ENCODE assay signal across 14 mouse cellular contexts in the genomic region with DNA sequence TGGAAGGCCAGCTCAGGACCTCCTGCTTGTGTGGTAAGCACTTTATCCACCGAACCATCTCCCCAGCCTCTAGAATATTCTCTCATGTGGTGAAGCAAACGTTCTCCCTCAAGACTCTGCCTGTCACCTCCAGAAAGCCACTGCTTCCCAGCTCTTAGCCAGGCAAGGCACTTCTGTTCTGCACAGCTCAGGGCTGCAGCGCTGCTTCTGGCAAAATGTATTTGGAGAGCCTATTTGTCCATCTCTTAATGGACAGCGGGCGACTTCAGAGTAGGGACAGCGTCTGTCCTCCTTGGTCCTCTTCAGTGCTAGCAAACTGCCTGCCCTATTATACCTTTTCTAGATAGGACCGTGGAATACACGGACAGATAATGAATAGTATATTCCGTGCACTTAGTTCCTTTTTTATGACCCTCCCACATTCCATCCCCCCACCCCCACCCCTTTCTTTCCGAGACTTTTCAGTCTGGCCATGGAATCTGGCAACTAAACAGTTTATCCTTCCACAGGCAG. TPM values are rescaled to one million over a fixed set of nuclear protein-coding genes. Genes with fewer than 3 reads are reported as not detected.
DNase-seq lines count a peak whose midpoint lies in the region; ATAC-seq and TF ChIP-seq lines count a peak whose summit lies in the region.
"Had no signal": no experiment of that assay in that cellular context is flagged by ENCODE, and none has a peak within 500 bp of the region (broad histone marks: within the 10 kb centered on the region; RNA-seq: fewer than 3 reads in every experiment).

No protein-coding gene starts in this region.

- 65% methylated on average over 10 of the region's 10 CpGs for WGBS in heart, embryonic 13.5 days
- 45% methylated on average over 10 of the region's 10 CpGs for WGBS in lung, embryonic 14.5 days
- 39% methylated on average over 10 of the region's 10 CpGs for WGBS in lung, postnatal 0 days
- WGBS in hindbrain, embryonic 16.5 days: 48% methylated on average over 10 of the region's 10 CpGs
- 54% methylated on average over 10 of the region's 10 CpGs for WGBS in neural tube, embryonic 14.5 days

- no peaks in the 10 kb centered on the region for H3K27me3 ChIP-seq in heart, embryonic 13.5 days (replicated peaks)
- H3K27me3 ChIP-seq in lung, embryonic 14.5 days (ENCODE audit: insufficient read depth, low read length): no peaks in the 10 kb centered on the region
- no peaks in the 10 kb centered on the region for H3K27me3 ChIP-seq in lung, postnatal 0 days (replicated peaks; ENCODE audit: insufficient read depth, low read length)
- no peaks in the 10 kb centered on the region for H3K27me3 ChIP-seq in hindbrain, embryonic 16.5 days (replicated peaks; ENCODE audit: control insufficient read depth, insufficient read depth, low read length)
- no peaks in the 10 kb centered on the region for H3K27me3 ChIP-seq in neural tube, embryonic 14.5 days (ENCODE audit: control insufficient read depth, insufficient read depth, low read length)
- H3K27me3 ChIP-seq: midbrain, embryonic 12.5 days had no signal

- H3K9me3 ChIP-seq in heart, embryonic 13.5 days: 0 out of 2 replicates have a peak, but pooled peaks cover 11% of the 10 kb centered on the region
- 0 out of 2 replicates have a peak, but pooled peaks cover 5% of the 10 kb centered on the region for H3K9me3 ChIP-seq in lung, embryonic 14.5 days (ENCODE audit: low read depth, low read length)
- no peaks in the 10 kb centered on the region for H3K9me3 ChIP-seq in lung, postnatal 0 days (ENCODE audit: low read length)
- H3K9me3 ChIP-seq in hindbrain, embryonic 16.5 days (ENCODE audit: control insufficient read depth, low read length): no peaks in the 10 kb centered on the region
- H3K9me3 ChIP-seq in neural tube, embryonic 14.5 days (ENCODE audit: control insufficient read depth, low read length): no peaks in the 10 kb centered on the region; the same call in 1 of the 2 replicates
- H3K9me3 ChIP-seq: midbrain, embryonic 12.5 days had no signal

- H3K27ac ChIP-seq in heart, embryonic 13.5 days (replicated peaks): no peak overlapping the region
- peak overlapping the region; percentile 69; the same call in 1 of the 2 replicates for H3K27ac ChIP-seq in lung, embryonic 14.5 days (ENCODE audit: low read depth)
- no peak overlapping the region for H3K27ac ChIP-seq in lung, postnatal 0 days (ENCODE audit: low read length)
- H3K27ac ChIP-seq in hindbrain, embryonic 16.5 days (ENCODE audit: low read depth, low read length): peak overlapping the region; percentile 29
- H3K27ac ChIP-seq in neural tube, embryonic 14.5 days (ENCODE audit: low read depth, low read length): peak overlapping the region; percentile 57
- H3K27ac ChIP-seq: left cerebral cortex, adult 2 months; midbrain, embryonic 12.5 days had no signal

- no peak overlapping the region for H3K9ac ChIP-seq in heart, embryonic 13.5 days
- no peak overlapping the region for H3K9ac ChIP-seq in lung, embryonic 14.5 days
- no peak overlapping the region for H3K9ac ChIP-seq in lung, postnatal 0 days (replicated peaks; ENCODE audit: low read depth)
- H3K9ac ChIP-seq in hindbrain, embryonic 16.5 days (ENCODE audit: low read depth, low read length): no peak overlapping the region
- no peak overlapping the region for H3K9ac ChIP-seq in neural tube, embryonic 14.5 days (replicated peaks; ENCODE audit: low read depth, low read length)
- H3K9ac ChIP-seq: midbrain, embryonic 12.5 days had no signal

- no peak for ATAC-seq in heart, embryonic 13.5 days (ENCODE audit: extremely low read depth, insufficient number of reproducible peaks, low FRiP score, low TSS enrichment)
- ATAC-seq in lung, embryonic 14.5 days (ENCODE audit: insufficient read depth): peak; percentile 12; the same call in 1 of the 2 replicates
- ATAC-seq in lung, postnatal 0 days: no peak
- peak; percentile 48; the same call in 1 of the 2 replicates for ATAC-seq in hindbrain, embryonic 16.5 days
- ATAC-seq in neural tube, embryonic 14.5 days (ENCODE audit: low read depth): peak; percentile 56

- no peak for TF ChIP-seq CTCF in lung, embryonic 14.5 days (IDR thresholded peaks at IDR 0.05; ENCODE audit: low read depth)
- no peak for TF ChIP-seq CTCF in lung, postnatal 0 days (IDR thresholded peaks at IDR 0.05)

- no peak for DNase-seq in heart, postnatal 36 days
- peak; percentile 27 for DNase-seq in lung, embryonic 14.5 days
- no peak for DNase-seq in lung, postnatal 0 days (ENCODE audit: low spot score)
- no peak for DNase-seq in embryo, embryonic 9.5 days (ENCODE audit: extremely low spot score)
- no peak for DNase-seq in spleen, postnatal 4 days (ENCODE audit: low spot score in 2 of 2)
- DNase-seq: heart, postnatal 4 days; kidney, postnatal 36 days; lung, adult 18-20 months had no signal

- H3K36me3 ChIP-seq in heart, embryonic 13.5 days: no peaks in the 10 kb centered on the region
- no peaks in the 10 kb centered on the region for H3K36me3 ChIP-seq in lung, embryonic 14.5 days (ENCODE audit: insufficient read depth)
- H3K36me3 ChIP-seq in lung, postnatal 0 days (ENCODE audit: insufficient read depth, low read length): no peaks in the 10 kb centered on the region
- no peaks in the 10 kb centered on the region for H3K36me3 ChIP-seq in hindbrain, embryonic 16.5 days (ENCODE audit: control insufficient read depth, insufficient read depth, low read length)
- H3K36me3 ChIP-seq in neural tube, embryonic 14.5 days (ENCODE audit: control insufficient read depth, insufficient read depth, low read length): no peaks in the 10 kb centered on the region
- H3K36me3 ChIP-seq: midbrain, embryonic 12.5 days had no signal

- H3K4me2 ChIP-seq in heart, embryonic 13.5 days: 0 out of 2 replicates have a peak overlapping the region, but pooled peaks have one; percentile 8
- H3K4me2 ChIP-seq in lung, embryonic 14.5 days: peak overlapping the region; percentile 49
- H3K4me2 ChIP-seq in lung, postnatal 0 days (replicated peaks; ENCODE audit: low read depth, low read length): no peak overlapping the region
- peak overlapping the region; percentile 41 for H3K4me2 ChIP-seq in hindbrain, embryonic 16.5 days (ENCODE audit: low read length)
- H3K4me2 ChIP-seq in neural tube, embryonic 14.5 days (ENCODE audit: low read depth, low read length): no peak overlapping the region
- H3K4me2 ChIP-seq: midbrain, embryonic 12.5 days had no signal

- no peak overlapping the region for H3K4me3 ChIP-seq in heart, embryonic 13.5 days
- no peak overlapping the region for H3K4me3 ChIP-seq in lung, embryonic 14.5 days (ENCODE audit: low read depth, low read length)
- H3K4me3 ChIP-seq in lung, postnatal 0 days (ENCODE audit: low read depth, low read length): no peak overlapping the region
- no peak overlapping the region for H3K4me3 ChIP-seq in hindbrain, embryonic 16.5 days (ENCODE audit: low read length)
- no peak overlapping the region for H3K4me3 ChIP-seq in neural tube, embryonic 14.5 days (ENCODE audit: low read depth, low read length)
- H3K4me3 ChIP-seq: left cerebral cortex, adult 2 months; midbrain, embryonic 12.5 days had no signal

- intact Hi-C loops in heart, postnatal 36 days (cut with DNase I): no loop called here

- TF ChIP-seq EP300 in lung, postnatal 0 days (IDR thresholded peaks at IDR 0.05): no peak

- peaks cover 17% of the 10 kb centered on the region for H3K4me1 ChIP-seq in heart, embryonic 13.5 days
- H3K4me1 ChIP-seq in lung, embryonic 14.5 days (ENCODE audit: insufficient read depth): no peaks in the 10 kb centered on the region; the same call in 1 of the 2 replicates
- no peaks in the 10 kb centered on the region for H3K4me1 ChIP-seq in lung, postnatal 0 days (ENCODE audit: insufficient read depth, low read depth, low read length)
- H3K4me1 ChIP-seq in hindbrain, embryonic 16.5 days (ENCODE audit: control insufficient read depth, insufficient read depth, low read depth, low read length): peaks cover 15% of the 10 kb centered on the region
- 0 out of 2 replicates have a peak, but pooled peaks cover 4% of the 10 kb centered on the region for H3K4me1 ChIP-seq in neural tube, embryonic 14.5 days (ENCODE audit: control insufficient read depth, insufficient read depth, low read length)

RNA-seq across cellular contexts. Expression of a gene that starts 1.5 kb away (rescaled TPM):
- polyA plus RNA-seq in heart, embryonic 13.5 days (2015; fragmentation: Nextera tagmentation; extraction: Ambion mirVana): 0.31 and 0.34 TPM in 2 replicates
- total RNA-seq in heart, postnatal 36 days (2021): not detected
- 0.43 and 0.75 TPM in 2 replicates for polyA plus RNA-seq in lung, embryonic 14.5 days (2014; fragmentation: Nextera tagmentation; extraction: Ambion mirVana)
- 0.10 TPM in 1 of 2 replicates, not detected in the other for polyA plus RNA-seq in lung, postnatal 0 days (2015; fragmentation: Nextera tagmentation; extraction: Ambion mirVana)
- 0.35 and 0.41 TPM in 2 replicates for polyA plus RNA-seq in hindbrain, embryonic 16.5 days (2015; fragmentation: Nextera tagmentation; extraction: Ambion mirVana)
- polyA plus RNA-seq in neural tube, embryonic 14.5 days (2014; fragmentation: Nextera tagmentation; extraction: Ambion mirVana): 0.25 and 0.39 TPM in 2 replicates
- total RNA-seq: heart, postnatal 4 days; left cerebral cortex, adult 2 months had no signal

RNA-seq across cellular contexts. Expression of a gene that starts 14.9 kb away (rescaled TPM):
- polyA plus RNA-seq in heart, embryonic 13.5 days (2015; fragmentation: Nextera tagmentation; extraction: Ambion mirVana): not detected in 2 replicates
- total RNA-seq in heart, postnatal 36 days (2021): under 1 TPM in 1 of 2 experiments, not detected in 1; 0.08 TPM
- 0.18 TPM in 1 of 2 replicates, not detected in the other for polyA plus RNA-seq in lung, embryonic 14.5 days (2014; fragmentation: Nextera tagmentation; extraction: Ambion mirVana)
- 0.06 TPM in 1 of 2 replicates, not detected in the other for polyA plus RNA-seq in lung, postnatal 0 days (2015; fragmentation: Nextera tagmentation; extraction: Ambion mirVana)
- polyA plus RNA-seq in hindbrain, embryonic 16.5 days (2015; fragmentation: Nextera tagmentation; extraction: Ambion mirVana): 0.05 TPM in 2 replicates
- 0.07 and 0.18 TPM in 2 replicates for polyA plus RNA-seq in neural tube, embryonic 14.5 days (2014; fragmentation: Nextera tagmentation; extraction: Ambion mirVana)
- total RNA-seq: granulocyte monocyte progenitor cell, adult 5-6 weeks had no signal
- polyA plus RNA-seq: midbrain, embryonic 12.5 days had no signal

Comparison
In these comparisons a context has a peak if more than half of its experiments do, and no peak if none do; other contexts are left out.
1. ATAC-seq: peak in lung, embryonic 14.5 days (single experiment), hindbrain, embryonic 16.5 days (single experiment) and neural tube, embryonic 14.5 days (single experiment); none in heart, embryonic 13.5 days (single experiment) and lung, postnatal 0 days (single experiment).
2. H3K27ac ChIP-seq: peak in lung, embryonic 14.5 days (single experiment), hindbrain, embryonic 16.5 days (single experiment) and neural tube, embryonic 14.5 days (single experiment); none in heart, embryonic 13.5 days (single experiment) and lung, postnatal 0 days (single experiment).
3. H3K4me2 ChIP-seq: peak in heart, embryonic 13.5 days (single experiment), lung, embryonic 14.5 days (single experiment) and hindbrain, embryonic 16.5 days (single experiment); none in lung, postnatal 0 days (single experiment) and neural tube, embryonic 14.5 days (single experiment).